Mouse (Mus musculus) thymus, adult 2 months (tissue): Measurements from ENCODE around the gene Ola1. TPM values are rescaled to one million over a fixed set of nuclear protein-coding genes. Genes with fewer than 3 reads are reported as not detected.

Experiments used
- DNase-seq: peaks from one replicate; pipeline ENCODE4 v3.0.0; 2021
- H3K27ac ChIP-seq: fragments of 200-500 bp; 2 replicates; pipeline ENCODE4 v1.5.1; 2012; ENCODE audit warnings: low read length, control low read depth; ENCODE audit not compliant: control insufficient read depth, insufficient read depth
- H3K27me3 ChIP-seq: fragments of 200-500 bp; 2 replicates; pipeline ENCODE4 v1.6.1; 2012; ENCODE audit warnings: mild to moderate bottlenecking, low read length, moderate library complexity, mixed read lengths; ENCODE audit not compliant: control insufficient read depth, insufficient read depth
- H3K36me3 ChIP-seq: fragments of 200-500 bp; 2 replicates; pipeline ENCODE4 v1.6.1; 2012; ENCODE audit warnings: mild to moderate bottlenecking, low read length, moderate library complexity; ENCODE audit not compliant: control insufficient read depth, insufficient read depth
- H3K4me1 ChIP-seq: fragments of 200-500 bp; replicated peaks from 2 replicates; pipeline ENCODE4 v1.6.1; 2012; ENCODE audit warnings: low read length; ENCODE audit not compliant: control insufficient read depth, insufficient read depth
- H3K4me3 ChIP-seq: fragments of 200-500 bp; 2 replicates; pipeline ENCODE4 v1.5.1; 2012; ENCODE audit warnings: mild to moderate bottlenecking, low read length, control low read depth, moderate library complexity; ENCODE audit not compliant: control insufficient read depth, insufficient read depth
- CTCF ChIP-seq: fragments of 200-500 bp; IDR thresholded peaks from 2 replicates; pipeline ENCODE4 v1.5.1; 2012; ENCODE audit warnings: mild to moderate bottlenecking, control low read depth, low read length, moderate library complexity, borderline replicate concordance; ENCODE audit not compliant: control insufficient read depth, poor library complexity, insufficient read depth; ENCODE audit errors: extremely low read depth
- POLR2A ChIP-seq: fragments of 200-500 bp; IDR thresholded peaks from 2 replicates; pipeline ENCODE4 v1.6.1; 2012; ENCODE audit warnings: mild to moderate bottlenecking, low read length, control low read depth, moderate library complexity; ENCODE audit not compliant: control insufficient read depth, poor library complexity, insufficient read depth; ENCODE audit errors: extremely low read depth
- WGBS: fragments of 180-500 bp; shearing (Covaris S2); methylation state at CpG from one replicate; pipeline ENCODE4 v1.1.7; 2018; 5-methylcytosine and 5-hydroxymethylcytosine counted together
- polyA plus RNA-seq: library from polyadenylated mRNA; depleted of rRNA; stranded (reverse); fragments of >200 nt; gene quantifications from 2 replicates; pipeline ENCODE4 v1.2.3, GENCODE M21; 2012

Gene Ola1
- polyA plus RNA-seq, 1 experiment: 7.8 TPM

GRCm38 (mm10) chr2:73071201-73071600 lies 147.5 kb downstream of the Ola1 start:
- no peaks in the 10 kb centered on the region for H3K36me3 ChIP-seq

GRCm38 (mm10) chr2:73070449-73071076 lies 148.2 kb downstream of the Ola1 start:
- no peak for DNase-seq
- Histone ChIP-seq H3K36me3 (no peaks in the 10 kb centered on the region), H3K27me3 (no peaks in the 10 kb centered on the region), H3K27ac (no peak overlapping the region), H3K4me3 (no peak overlapping the region), H3K4me1 (peaks cover 14% of the 10 kb centered on the region)
- 34% methylated on average over 10 of the region's 10 CpGs for WGBS
- TF ChIP-seq CTCF: no peak
- no peak for TF ChIP-seq POLR2A

More at GRCm38 (mm10) chr2:73071201-73071600, 147.5 kb downstream of the Ola1 start:
- no peak overlapping the region for H3K27ac ChIP-seq
- no peak for DNase-seq
- peaks cover 14% of the 10 kb centered on the region for H3K4me1 ChIP-seq
- WGBS: 64% methylated on average over 2 of the region's 2 CpGs
- no peaks in the 10 kb centered on the region for H3K27me3 ChIP-seq
- no peak overlapping the region for H3K4me3 ChIP-seq
- TF ChIP-seq CTCF (no peak), POLR2A (no peak)

- WGBS: 50% methylated on average over 7 of the region's 7 CpGs
- TF ChIP-seq CTCF (no peak), POLR2A (no peak)
Observed at GRCm38 (mm10) chr2:73069223-73069825, 149.4 kb downstream of the Ola1 start.

GRCm38 (mm10) chr2:73066307-73067167 lies 152.2 kb downstream of the Ola1 start:
- 26% methylated on average over 20 of the region's 20 CpGs for WGBS
- no peak for DNase-seq
- H3K36me3 ChIP-seq: no peaks in the 10 kb centered on the region
- no peak overlapping the region for H3K4me3 ChIP-seq
- H3K27me3 ChIP-seq: no peaks in the 10 kb centered on the region
- peaks cover 14% of the 10 kb centered on the region for H3K4me1 ChIP-seq
- no peak for TF ChIP-seq POLR2A
- TF ChIP-seq CTCF: no peak
- no peak overlapping the region for H3K27ac ChIP-seq

More at GRCm38 (mm10) chr2:73069223-73069825, 149.4 kb downstream of the Ola1 start:
- Histone ChIP-seq H3K36me3 (no peaks in the 10 kb centered on the region), H3K27me3 (no peaks in the 10 kb centered on the region), H3K27ac (no peak overlapping the region), H3K4me1 (peaks cover 14% of the 10 kb centered on the region), H3K4me3 (no peak overlapping the region)
- DNase-seq: no peak

GRCm38 (mm10) chr2:73063911-73064619 lies 154.7 kb downstream of the Ola1 start:
- no peak overlapping the region for H3K4me3 ChIP-seq
- H3K27ac ChIP-seq: no peak overlapping the region
- 92% methylated on average over 14 of the region's 14 CpGs for WGBS
- no peak for TF ChIP-seq POLR2A
- TF ChIP-seq CTCF: no peak
- no peaks in the 10 kb centered on the region for H3K27me3 ChIP-seq
- DNase-seq: no peak
- no peaks in the 10 kb centered on the region for H3K36me3 ChIP-seq
- H3K4me1 ChIP-seq: peaks cover 14% of the 10 kb centered on the region

- Histone ChIP-seq H3K27me3 (no peaks in the 10 kb centered on the region), H3K36me3 (no peaks in the 10 kb centered on the region), H3K4me1 (peaks cover 12% of the 10 kb centered on the region), H3K27ac (no peak overlapping the region), H3K4me3 (no peak overlapping the region)
- DNase-seq: no peak
- 67% methylated on average over 6 of the region's 6 CpGs for WGBS
- TF ChIP-seq POLR2A (no peak), CTCF (no peak)
Observed at GRCm38 (mm10) chr2:73060259-73060585, 158.5 kb downstream of the Ola1 start.
